Mouse (Mus musculus) hindbrain, embryonic 11.5 days (tissue): Measurements from ENCODE around the gene Fbxl14. TPM values are rescaled to one million over a fixed set of nuclear protein-coding genes. Genes with fewer than 3 reads are reported as not detected.

Experiments used
- ATAC-seq: fragments of 200-750 bp; cut with Nextera tagmentation; 2 replicates; pipeline ENCODE4 v1.8.0; 2017; ENCODE audit warnings: mild to moderate bottlenecking, moderate TSS enrichment, moderate library complexity; ENCODE audit not compliant: low FRiP score
- DNase-seq: peaks from one replicate; pipeline ENCODE4 v3.0.0-alpha.2; 2015; ENCODE audit warnings: low spot score
- H3K27ac ChIP-seq: fragments of 300-500 bp; sonication (generic); 2 replicates; pipeline ENCODE4 v1.5.1; 2014; ENCODE audit warnings: mild to moderate bottlenecking, low read depth, low read length
- H3K27me3 ChIP-seq: fragments of 300-500 bp; sonication (generic); 2 replicates; pipeline ENCODE4 v1.6.1; 2014; ENCODE audit warnings: mild to moderate bottlenecking, low read length, moderate library complexity, mixed read lengths; ENCODE audit not compliant: control insufficient read depth, insufficient read depth
- H3K36me3 ChIP-seq: fragments of 300-500 bp; sonication (generic); 2 replicates; pipeline ENCODE4 v1.6.1; 2014; ENCODE audit warnings: mild to moderate bottlenecking, low read length, moderate library complexity, mixed read lengths; ENCODE audit not compliant: control insufficient read depth, insufficient read depth
- H3K4me1 ChIP-seq: fragments of 300-500 bp; sonication (generic); replicated peaks from 2 replicates; pipeline ENCODE4 v1.6.1; 2014; ENCODE audit warnings: low read length, mixed read lengths; ENCODE audit not compliant: control insufficient read depth, insufficient read depth
- H3K4me2 ChIP-seq: fragments of 300-500 bp; sonication (generic); replicated peaks from 2 replicates; pipeline ENCODE4 v1.6.1; 2014; ENCODE audit warnings: mild to moderate bottlenecking, low read depth, low read length
- H3K4me3 ChIP-seq: fragments of 300-500 bp; sonication (generic); 2 replicates; pipeline ENCODE4 v1.5.1; 2014; ENCODE audit warnings: low read depth, low read length
- H3K9ac ChIP-seq: fragments of 300-500 bp; sonication (generic); 2 replicates; pipeline ENCODE4 v1.6.1; 2014; ENCODE audit warnings: low read depth, low read length
- H3K9me3 ChIP-seq: fragments of 300-500 bp; sonication (generic); 2 replicates; pipeline ENCODE4 v1.6.1; 2016; ENCODE audit warnings: low read length; ENCODE audit not compliant: control insufficient read depth
- WGBS: fragments of 180-500 bp; shearing (Covaris S2); extraction: QIAGEN DNeasy Blood & Tissue Kit; methylation state at CpG from one replicate; pipeline ENCODE4 v1.1.7; 2014; 5-methylcytosine and 5-hydroxymethylcytosine counted together
- polyA plus RNA-seq: library from polyadenylated mRNA; unstranded; fragments of >200 nt; fragmentation: Nextera tagmentation; extraction: Ambion mirVana; gene quantifications from 2 replicates; pipeline ENCODE4 v1.2.1, GENCODE M21; 2014

Fbxl14 gene
- polyA plus RNA-seq, 1 experiment from 2014 or later: 7.0 TPM

DNA sequence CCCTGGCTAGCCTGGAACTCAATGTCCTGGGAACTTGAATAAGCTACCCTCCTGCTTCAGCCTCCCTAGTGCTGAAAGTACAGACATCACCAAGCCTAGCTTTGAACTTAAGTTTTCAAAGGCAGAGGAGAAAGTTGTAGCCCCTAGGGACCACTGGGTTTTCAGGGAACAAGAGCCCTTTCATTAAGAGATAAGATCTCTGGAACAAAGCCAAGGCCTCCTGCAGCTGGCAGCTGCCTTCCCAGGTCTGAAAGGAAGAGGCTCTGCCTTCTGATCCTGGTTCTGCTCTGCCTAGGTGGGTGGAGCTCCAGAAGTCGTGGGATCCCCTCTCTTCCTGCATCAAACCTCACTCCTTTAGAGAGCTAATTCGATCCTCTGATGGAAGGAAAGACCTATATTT lies 6.0 kb downstream of the Fbxl14 start:
- ATAC-seq: no peak
- 31% methylated on average over 2 of the region's 2 CpGs for WGBS
- Histone ChIP-seq H3K9me3 (no peaks in the 10 kb centered on the region), H3K27ac (no peak overlapping the region), H3K4me3 (no peak overlapping the region), H3K9ac (no peak overlapping the region), H3K4me1 (peaks cover 1% of the 10 kb centered on the region; the same call in 1 of the 2 replicates), H3K36me3 (no peaks in the 10 kb centered on the region), H3K4me2 (no peak overlapping the region), H3K27me3 (no peaks in the 10 kb centered on the region)
- DNase-seq: peak; percentile 25

DNA sequence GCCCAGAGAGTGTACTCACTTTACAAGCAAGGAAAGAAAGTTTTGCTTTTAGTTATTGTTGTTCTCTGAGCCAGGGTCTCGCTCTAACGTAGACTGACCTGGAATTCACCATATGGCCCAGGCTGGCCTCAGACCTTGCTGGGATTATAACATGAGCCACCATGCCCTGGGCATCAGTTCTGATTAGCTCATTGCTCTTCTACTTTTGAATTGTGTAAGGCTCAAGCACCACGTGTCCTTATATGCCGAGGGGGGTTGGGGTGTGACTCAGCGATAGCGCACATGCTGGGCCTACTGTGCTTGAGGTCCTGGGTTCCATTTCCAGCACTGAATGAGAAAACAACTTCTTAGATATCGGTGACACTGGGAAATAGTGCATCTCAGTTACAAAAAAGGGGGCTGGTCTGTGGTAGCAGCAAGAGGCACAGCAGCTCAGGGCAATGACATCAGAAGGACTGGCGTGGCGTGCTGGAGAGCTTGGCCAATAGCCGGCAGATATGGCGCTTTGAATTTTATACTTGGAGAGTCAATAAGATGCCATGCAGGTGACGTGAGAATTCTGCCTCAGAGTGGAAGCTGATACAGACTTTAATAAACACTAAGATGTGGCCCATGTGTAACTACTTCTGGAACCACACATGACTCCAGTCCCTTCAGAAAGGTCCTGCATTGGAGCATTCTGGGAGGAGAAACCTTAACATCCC lies 7.1 kb downstream of the Fbxl14 start:
- Histone ChIP-seq H3K9me3 (no peaks in the 10 kb centered on the region), H3K9ac (no peak overlapping the region), H3K27me3 (no peaks in the 10 kb centered on the region), H3K4me3 (no peak overlapping the region), H3K4me1 (peaks cover 8% of the 10 kb centered on the region; the same call in 1 of the 2 replicates), H3K36me3 (no peaks in the 10 kb centered on the region), H3K4me2 (no peak overlapping the region), H3K27ac (no peak overlapping the region)
- no peak for ATAC-seq
- WGBS: 88% methylated on average over 12 of the region's 12 CpGs
- no peak for DNase-seq

DNA sequence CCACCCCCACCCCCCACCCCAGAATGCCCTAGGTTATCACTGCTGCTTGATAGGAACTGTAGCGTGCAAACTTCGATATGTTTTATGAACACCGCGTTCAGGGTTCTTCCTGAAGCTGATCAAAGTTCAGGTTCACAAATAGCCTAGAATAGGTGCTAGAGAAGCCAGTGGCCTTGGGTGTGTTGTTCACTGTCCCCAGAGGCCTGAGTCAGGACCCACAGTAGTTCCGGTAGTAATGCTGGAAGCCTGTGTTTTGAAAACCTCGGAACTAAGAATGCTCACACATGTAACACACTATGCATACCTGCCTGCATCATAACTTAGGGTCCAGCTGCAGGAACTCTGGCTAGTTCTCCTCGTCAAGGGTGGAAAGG lies 7.6 kb downstream of the Fbxl14 start:
- Histone ChIP-seq H3K9me3 (no peaks in the 10 kb centered on the region), H3K27me3 (no peaks in the 10 kb centered on the region), H3K36me3 (no peaks in the 10 kb centered on the region), H3K4me1 (peaks cover 8% of the 10 kb centered on the region; the same call in 1 of the 2 replicates), H3K4me3 (no peak overlapping the region), H3K4me2 (no peak overlapping the region), H3K27ac (no peak overlapping the region), H3K9ac (no peak overlapping the region)
- ATAC-seq (no peak), DNase-seq (no peak)
- 95% methylated on average over 7 of the region's 7 CpGs for WGBS

DNA sequence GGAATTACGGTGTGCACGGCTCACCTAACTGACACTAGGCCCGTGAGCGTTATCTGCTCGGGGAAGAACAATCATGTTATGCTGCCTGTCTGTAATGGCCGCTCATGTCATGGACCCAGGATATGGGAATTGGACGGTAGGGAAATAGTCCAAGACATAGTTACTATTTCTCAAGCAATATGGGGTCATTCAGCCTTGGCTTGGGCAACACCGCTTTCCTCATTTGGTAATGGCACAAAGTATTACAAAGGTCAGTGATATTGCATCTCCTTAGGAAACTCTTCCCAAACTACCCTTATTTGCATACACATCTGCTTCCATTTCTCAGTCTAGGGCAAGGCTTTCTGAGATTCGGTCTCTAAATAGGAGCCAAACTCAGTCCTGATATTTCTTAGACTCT lies 8.2 kb downstream of the Fbxl14 start:
- ATAC-seq (no peak), DNase-seq (no peak)
- no peaks in the 10 kb centered on the region for H3K9me3 ChIP-seq
- H3K27me3 ChIP-seq: no peaks in the 10 kb centered on the region
- H3K27ac ChIP-seq: no peak overlapping the region
- no peak overlapping the region for H3K9ac ChIP-seq
- no peaks in the 10 kb centered on the region for H3K36me3 ChIP-seq
- no peak overlapping the region for H3K4me3 ChIP-seq
- H3K4me2 ChIP-seq: no peak overlapping the region
- WGBS: 93% methylated on average over 9 of the region's 9 CpGs
- H3K4me1 ChIP-seq: peaks cover 9% of the 10 kb centered on the region

DNA sequence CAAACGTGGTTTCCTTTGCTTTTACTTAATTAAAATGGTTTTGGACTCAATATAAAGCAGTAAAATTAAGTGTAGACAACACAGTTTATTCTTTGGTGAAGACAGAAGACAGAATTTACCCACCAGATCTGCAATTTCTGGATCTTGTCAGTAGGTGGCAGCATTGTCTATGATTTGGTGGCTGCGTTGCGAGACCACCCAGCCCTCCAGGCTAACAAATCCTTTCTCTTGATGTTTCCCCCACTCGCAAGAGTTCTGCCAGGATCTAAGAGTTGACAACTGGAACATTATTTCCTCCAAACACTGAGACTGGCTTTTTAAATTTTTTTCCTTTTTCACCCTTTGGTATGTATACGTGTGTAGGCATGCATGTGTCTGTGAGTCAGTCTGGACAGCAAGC lies 10.3 kb downstream of the Fbxl14 start:
- peaks cover 14% of the 10 kb centered on the region for H3K4me1 ChIP-seq

DNA sequence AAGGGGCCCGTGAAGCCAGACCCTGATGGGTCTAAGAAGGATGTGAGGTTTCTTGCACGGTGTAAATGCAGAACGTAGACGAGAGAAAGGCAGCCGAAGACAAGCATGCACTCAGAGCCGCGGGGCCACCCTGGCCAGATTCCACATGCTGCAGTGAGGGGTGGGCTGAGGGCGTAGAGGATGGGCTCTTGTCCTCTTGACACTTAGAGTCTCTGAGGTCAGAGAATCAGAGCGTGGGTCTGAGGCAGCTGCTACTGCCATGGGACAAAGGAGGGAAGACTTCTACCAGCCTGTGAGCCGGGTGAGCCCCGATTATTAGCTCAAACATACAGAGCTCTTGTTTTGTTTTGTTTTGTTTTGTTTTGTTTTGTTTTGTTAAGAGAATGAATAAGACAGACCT lies 11.1 kb downstream of the Fbxl14 start:
- Histone ChIP-seq H3K4me1 (peaks cover 14% of the 10 kb centered on the region), H3K27me3 (no peaks in the 10 kb centered on the region), H3K9ac (0 out of 2 replicates have a peak overlapping the region, but pooled peaks have one; percentile 29), H3K36me3 (no peaks in the 10 kb centered on the region), H3K27ac (no peak overlapping the region), H3K4me3 (no peak overlapping the region), H3K4me2 (peak overlapping the region; percentile 17; the same call in 1 of the 2 replicates), H3K9me3 (no peaks in the 10 kb centered on the region)
- ATAC-seq (peak; percentile 42; the same call in 1 of the 2 replicates), DNase-seq (peak; percentile 45)
- WGBS: 15% methylated on average over 11 of the region's 11 CpGs

More for the DNA sequence above, 10.3 kb downstream of the Fbxl14 start:
- WGBS: 12% methylated on average over 5 of the region's 5 CpGs
- DNase-seq (peak; percentile 86), ATAC-seq (no peak)
- Histone ChIP-seq H3K27ac (no peak overlapping the region), H3K27me3 (no peaks in the 10 kb centered on the region), H3K36me3 (no peaks in the 10 kb centered on the region), H3K9me3 (no peaks in the 10 kb centered on the region), H3K9ac (no peak overlapping the region), H3K4me3 (no peak overlapping the region), H3K4me2 (no peak overlapping the region)

DNA sequence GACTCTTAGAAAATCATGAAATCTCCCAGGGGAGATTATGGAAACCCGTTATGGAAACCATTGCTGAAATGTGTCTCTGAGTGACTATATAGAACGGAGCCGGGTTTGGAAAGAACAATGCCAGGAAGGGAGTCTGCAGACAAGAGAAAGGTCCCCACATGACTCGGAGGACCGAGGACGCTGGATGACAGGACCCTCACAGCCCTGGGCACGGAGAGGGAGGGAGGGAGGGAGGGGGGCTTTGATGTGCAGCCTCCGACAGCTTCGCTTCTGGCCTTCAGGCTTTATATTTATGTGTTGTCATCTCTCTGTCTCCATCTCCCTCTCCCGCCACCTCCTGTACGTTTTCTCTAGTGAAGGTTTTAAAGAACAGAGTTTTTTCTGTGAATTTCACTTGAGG lies 11.5 kb downstream of the Fbxl14 start:
- H3K4me3 ChIP-seq: no peak overlapping the region
- DNase-seq (peak; percentile 36), ATAC-seq (no peak)
- no peaks in the 10 kb centered on the region for H3K27me3 ChIP-seq
- no peaks in the 10 kb centered on the region for H3K9me3 ChIP-seq
- H3K4me1 ChIP-seq: peaks cover 14% of the 10 kb centered on the region
- peak overlapping the region; percentile 37 for H3K27ac ChIP-seq
- H3K4me2 ChIP-seq: peak overlapping the region; percentile 17
- WGBS: 22% methylated on average over 11 of the region's 11 CpGs
- peak overlapping the region; percentile 31; the same call in 1 of the 2 replicates for H3K9ac ChIP-seq
- no peaks in the 10 kb centered on the region for H3K36me3 ChIP-seq

DNA sequence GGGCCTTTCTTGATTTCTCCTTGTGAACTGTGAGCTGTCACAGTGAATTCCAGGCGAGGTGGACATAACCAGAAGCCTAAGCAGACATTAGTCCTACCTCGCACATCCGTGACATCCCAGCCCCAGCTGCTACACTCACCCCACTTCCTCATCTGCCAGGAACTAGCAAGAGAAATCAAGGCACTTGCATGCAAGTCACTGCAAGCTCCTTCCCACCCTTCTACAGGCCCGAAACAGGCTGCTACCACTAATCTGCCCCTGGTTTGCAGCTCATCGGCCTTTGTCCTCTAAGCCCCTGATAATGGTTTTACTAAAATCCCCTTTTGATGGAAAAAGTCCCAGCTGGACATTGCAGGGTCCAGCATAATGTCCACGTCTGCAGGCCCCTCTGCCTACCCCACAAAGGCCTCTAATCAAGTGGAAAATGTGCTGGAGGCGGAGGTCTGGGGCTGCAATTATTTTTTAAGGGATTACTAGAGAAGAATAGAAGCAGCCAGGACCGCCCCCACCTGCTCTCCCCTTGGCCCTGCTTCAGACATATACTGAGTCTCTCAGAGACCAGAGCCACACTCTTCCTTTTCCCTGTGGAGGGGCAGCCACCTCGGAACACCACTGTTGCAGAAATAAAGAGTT lies 12.6 kb downstream of the Fbxl14 start:
- Histone ChIP-seq H3K27me3 (no peaks in the 10 kb centered on the region), H3K36me3 (no peaks in the 10 kb centered on the region), H3K4me1 (peaks cover 14% of the 10 kb centered on the region), H3K9me3 (no peaks in the 10 kb centered on the region), H3K9ac (no peak overlapping the region), H3K4me3 (no peak overlapping the region), H3K27ac (peak overlapping the region; percentile 37), H3K4me2 (no peak overlapping the region)
- DNase-seq (peak; percentile 48), ATAC-seq (peak; percentile 65; the same call in 1 of the 2 replicates)
- WGBS: 25% methylated on average over 9 of the region's 9 CpGs

DNA sequence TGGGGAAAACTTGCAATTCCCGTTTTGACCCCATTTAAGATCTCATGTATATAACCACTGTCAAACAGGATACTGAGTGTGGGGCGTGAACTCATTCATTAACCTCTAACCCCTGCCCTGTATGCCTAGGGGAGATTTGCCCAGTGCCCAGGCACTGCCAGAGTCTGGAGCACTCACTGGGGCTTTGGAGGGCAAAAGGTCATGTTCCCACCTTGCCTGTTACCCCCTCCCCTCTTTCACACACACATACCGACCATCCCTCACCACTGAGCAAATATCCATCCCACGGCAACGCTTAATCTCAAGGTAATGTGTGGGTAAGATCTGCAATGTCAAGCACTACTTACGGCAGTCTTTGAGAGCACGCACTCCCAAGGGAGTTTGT lies 13.2 kb downstream of the Fbxl14 start:
- DNase-seq: peak; percentile 33
- H3K4me3 ChIP-seq: no peak overlapping the region
- H3K9ac ChIP-seq: no peak overlapping the region
- H3K27me3 ChIP-seq: no peaks in the 10 kb centered on the region
- ATAC-seq: peak; percentile 22
- H3K4me1 ChIP-seq: peaks cover 14% of the 10 kb centered on the region
- no peak overlapping the region for H3K4me2 ChIP-seq
- H3K27ac ChIP-seq: no peak overlapping the region
- no peaks in the 10 kb centered on the region for H3K9me3 ChIP-seq
- 20% methylated on average over 7 of the region's 7 CpGs for WGBS
- no peaks in the 10 kb centered on the region for H3K36me3 ChIP-seq
